22 mouse cellular contexts compared by ENCODE assay signal in genomic region chr9:52917516-52917915, GRCm38 (mm10).
DNase-seq lines count a peak whose midpoint lies in the region; ATAC-seq lines count a peak whose summit lies in the region.
"Had no signal": no experiment of that assay in that cellular context is flagged by ENCODE, and none has a peak within 500 bp of the region (broad histone marks: within the 10 kb centered on the region; RNA-seq: fewer than 3 reads in every experiment).

No protein-coding gene starts in this region.

- no peaks in the 10 kb centered on the region for H3K27me3 ChIP-seq in kidney, embryonic 15.5 days
- H3K27me3 ChIP-seq: forebrain, embryonic 15.5 days; heart, embryonic 12.5 days had no signal

- H3K4me3 ChIP-seq in kidney, embryonic 15.5 days (replicated peaks): no peak overlapping the region
- H3K4me3 ChIP-seq: erythroblast, embryonic 14.5 days; forebrain, embryonic 15.5 days; heart, embryonic 12.5 days; limb, embryonic 10.5 days; midbrain, embryonic 10.5 days had no signal

- H3K36me3 ChIP-seq in kidney, embryonic 15.5 days: no peaks in the 10 kb centered on the region
- H3K36me3 ChIP-seq: forebrain, embryonic 15.5 days; heart, embryonic 12.5 days; limb, embryonic 10.5 days; midbrain, embryonic 10.5 days had no signal

- no peak for ATAC-seq in kidney, embryonic 15.5 days (replicated peaks; ENCODE audit: low FRiP score)
- no peak for ATAC-seq in monocyte, adult 5-6 weeks (replicated peaks; ENCODE audit: insufficient number of reproducible peaks, low FRiP score, low TSS enrichment, poor library complexity, severe bottlenecking)
- ATAC-seq: CD4-positive, CD25-positive, alpha-beta regulatory T cell, adult 4 months; forebrain, embryonic 15.5 days; hindbrain, postnatal 0 days had no signal

- H3K27ac ChIP-seq in kidney, embryonic 15.5 days: no peak overlapping the region
- H3K27ac ChIP-seq: forebrain, embryonic 15.5 days; hindbrain, postnatal 0 days; kidney, postnatal 0 days; limb, embryonic 10.5 days; macrophage; midbrain, embryonic 10.5 days had no signal

- H3K9ac ChIP-seq in kidney, embryonic 15.5 days: no peak overlapping the region
- H3K9ac ChIP-seq: forebrain, embryonic 15.5 days; heart, embryonic 12.5 days had no signal

- 69% methylated on average over 4 of the region's 4 CpGs for WGBS in kidney, embryonic 15.5 days

- intact Hi-C loops in heart, postnatal 25 days (cut with DNase I): no loop called here

- DNase-seq in adrenal gland, adult (ENCODE audit: inconsistent age in 2 of 2, low spot score in 1 of 2): peak; percentile 61 to 64
- no peak for DNase-seq in adrenal gland, adult 18-20 months (ENCODE audit: low spot score in 2 of 2)
- DNase-seq in heart, postnatal 4 days: peak; percentile 7
- DNase-seq in heart, postnatal 25 days (ENCODE audit: low spot score): no peak
- DNase-seq in right cerebral cortex, postnatal 36 days (ENCODE audit: low spot score in 2 of 2): peak; percentile 6 to 16
- DNase-seq in right cerebral cortex, postnatal 10 days (ENCODE audit: low spot score in 2 of 2): no peak
- DNase-seq: cerebellum, adult 2 months; gastrocnemius, postnatal 36 days; kidney, adult 11 months; thymus, postnatal 25 days had no signal

- no peaks in the 10 kb centered on the region for H3K9me3 ChIP-seq in kidney, embryonic 15.5 days (replicated peaks)
- H3K9me3 ChIP-seq: forebrain, embryonic 15.5 days; heart, embryonic 12.5 days; limb, embryonic 10.5 days; midbrain, embryonic 10.5 days had no signal

- no peak overlapping the region for H3K4me2 ChIP-seq in kidney, embryonic 15.5 days
- H3K4me2 ChIP-seq: forebrain, embryonic 15.5 days; heart, embryonic 12.5 days; liver, embryonic 11.5 days had no signal

- no peaks in the 10 kb centered on the region for H3K4me1 ChIP-seq in kidney, embryonic 15.5 days
- H3K4me1 ChIP-seq: forebrain, embryonic 15.5 days; heart, embryonic 12.5 days; limb, embryonic 10.5 days; midbrain, embryonic 10.5 days had no signal

Comparison
In these comparisons a context has a peak if more than half of its experiments do, and no peak if none do; other contexts are left out.
1. DNase-seq: peak in adrenal gland, adult (2 of 2), heart, postnatal 4 days (single experiment) and right cerebral cortex, postnatal 36 days (2 of 2); none in adrenal gland, adult 18-20 months (0 of 2), heart, postnatal 25 days (single experiment) and right cerebral cortex, postnatal 10 days (0 of 2).